Mouse (Mus musculus) myocyte (in vitro differentiated cells): ENCODE measurements around the gene Prkab1. TPM values are rescaled to one million over a fixed set of nuclear protein-coding genes. Genes with fewer than 3 reads are reported as not detected.

Experiments
- H3K27me3 ChIP-seq: one replicate; pipeline ENCODE4 v1.6.1; 2011; ENCODE audit not compliant: control insufficient read depth, insufficient read depth, insufficient read length
- H3K36me3 ChIP-seq: one replicate; pipeline ENCODE4 v1.6.1; 2011; ENCODE audit not compliant: control insufficient read depth, insufficient read depth
- H3K4me2 ChIP-seq: one replicate; pipeline ENCODE4 v1.6.1; 2011; ENCODE audit warnings: low read depth, control low read depth
- H3K4me3 ChIP-seq: one replicate; pipeline ENCODE4 v1.5.1; 2011; ENCODE audit warnings: mild to moderate bottlenecking, control low read depth, moderate library complexity
- H3K79me2 ChIP-seq: one replicate; pipeline ENCODE4 v1.6.1; 2011; ENCODE audit not compliant: control insufficient read depth, insufficient read depth
- H3ac ChIP-seq: one replicate; pipeline ENCODE4 v1.6.1; 2011; ENCODE audit not compliant: control insufficient read depth, insufficient read length
- CEBPB ChIP-seq: IDR thresholded peaks from 2 replicates; pipeline ENCODE4 v1.6.1; 2011; ENCODE audit warnings: mild to moderate bottlenecking, moderate library complexity; ENCODE audit not compliant: poor library complexity, insufficient read depth, severe bottlenecking
- E2F4 ChIP-seq: IDR thresholded peaks from one replicate; pipeline ENCODE4 v1.6.1; 2011; ENCODE audit warnings: mild to moderate bottlenecking, control low read depth, moderate library complexity; ENCODE audit not compliant: insufficient read depth
- MAX ChIP-seq: IDR thresholded peaks from one replicate; pipeline ENCODE4 v1.6.1; 2011; ENCODE audit warnings: low read depth, mild to moderate bottlenecking, control low read depth
- MYOD1 ChIP-seq, 3 experiments: IDR thresholded peaks; one replicate each; pipeline ENCODE4 v1.6.1; 2011; ENCODE audit warnings: control low read depth in 2 of 3, low read depth in 2 of 3, mild to moderate bottlenecking in 2 of 3, moderate library complexity in 1 of 3; ENCODE audit not compliant: insufficient read length in 2 of 3, control insufficient read depth in 1 of 3
- MYOG ChIP-seq, 3 experiments: IDR thresholded peaks; one replicate each; pipeline ENCODE4 v1.6.1; 2011; ENCODE audit warnings: control low read depth in 2 of 3, low read depth in 2 of 3, mild to moderate bottlenecking in 2 of 3; ENCODE audit not compliant: insufficient read length in 2 of 3, control insufficient read depth in 1 of 3, insufficient read depth in 1 of 3
- POLR2A ChIP-seq: IDR thresholded peaks from one replicate; pipeline ENCODE4 v1.6.1; 2011; ENCODE audit warnings: low read depth, mild to moderate bottlenecking, control low read depth, moderate library complexity; ENCODE audit not compliant: insufficient read length
- POLR2AphosphoS2 ChIP-seq: IDR thresholded peaks from one replicate; pipeline ENCODE4 v1.6.1; 2011; ENCODE audit warnings: low read depth, control low read depth; ENCODE audit not compliant: insufficient read length
- REST ChIP-seq: IDR thresholded peaks from one replicate; pipeline ENCODE4 v1.6.1; 2011; ENCODE audit warnings: mild to moderate bottlenecking, control low read depth, moderate library complexity; ENCODE audit not compliant: insufficient read depth, insufficient read length
- SRF ChIP-seq: IDR thresholded peaks from one replicate; pipeline ENCODE4 v1.6.1; 2011; ENCODE audit warnings: low read depth; ENCODE audit not compliant: control insufficient read depth, insufficient read length
- TCF12 ChIP-seq: IDR thresholded peaks from one replicate; pipeline ENCODE4 v1.6.1; 2011; ENCODE audit warnings: mild to moderate bottlenecking, control low read depth; ENCODE audit not compliant: poor library complexity, insufficient read depth, severe bottlenecking
- TCF3 ChIP-seq: IDR thresholded peaks from one replicate; pipeline ENCODE4 v1.6.1; 2011; ENCODE audit warnings: low read depth, control low read depth; ENCODE audit not compliant: insufficient read length
- USF1 ChIP-seq: IDR thresholded peaks from one replicate; pipeline ENCODE4 v1.6.1; 2011; ENCODE audit warnings: low read depth, mild to moderate bottlenecking, control low read depth, moderate library complexity
- polyA plus RNA-seq: library from polyadenylated mRNA; unstranded; fragments of >200 nt; fragmentation: generic; extraction: Trizol; gene quantifications from one replicate; pipeline ENCODE4 v1.2.1, GENCODE M21; 2012; ENCODE audit warnings: missing spikeins

Prkab1 gene
- 32.2 TPM for polyA plus RNA-seq

DNA sequence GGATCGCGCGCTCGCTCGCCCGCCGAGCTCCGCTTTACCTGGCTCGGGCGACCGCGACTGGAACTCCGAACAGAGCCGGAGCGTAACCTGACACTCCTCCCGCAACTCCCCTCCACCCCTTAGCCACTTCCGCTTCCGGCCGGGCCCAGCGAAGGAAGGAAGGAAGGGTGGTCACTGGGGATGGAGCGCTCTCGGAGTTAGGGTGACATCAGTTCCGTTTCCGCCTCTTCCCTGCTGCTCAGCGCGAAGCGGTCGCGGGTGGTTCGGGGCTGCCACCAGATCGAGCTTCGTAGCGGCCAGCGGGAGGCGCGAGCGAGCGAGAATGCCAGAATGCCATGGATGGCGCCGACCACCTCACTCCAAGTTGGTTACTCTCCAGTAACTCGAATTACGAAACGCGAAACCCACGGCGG lies at the start of gene Prkab1:
Gene Prkab1, minus strand, starts transcription at position 182 of the 413 bp plus-strand sequence.
- Histone ChIP-seq H3K4me3 (peak within 1 kb of the TSS; percentile 71), H3ac (peak within 1 kb of the TSS; percentile 19), H3K36me3 (peaks cover 11% of the 10 kb centered on the region), H3K4me2 (peak within 1 kb of the TSS; percentile 91), H3K79me2 (peaks cover 23% of the 10 kb centered on the region), H3K27me3 (no peaks in the 10 kb centered on the region)
- TF ChIP-seq CEBPB (no peak), TCF12 (no peak), MYOG (IDR thresholded peaks at IDR 0.05; ENCODE audit: control insufficient read depth in 1 of 3, insufficient read depth in 1 of 3, insufficient read length in 2 of 3, low read depth in 2 of 3) (no peak), TCF3 (no peak), MAX (no peak), MYOD1 (IDR thresholded peaks at IDR 0.05; ENCODE audit: control insufficient read depth in 1 of 3, insufficient read length in 2 of 3, low read depth in 2 of 3) (no peak), POLR2AphosphoS2 (peak; percentile 88), SRF (no peak), E2F4 (no peak), REST (no peak), POLR2A (peak; percentile 89)

DNA sequence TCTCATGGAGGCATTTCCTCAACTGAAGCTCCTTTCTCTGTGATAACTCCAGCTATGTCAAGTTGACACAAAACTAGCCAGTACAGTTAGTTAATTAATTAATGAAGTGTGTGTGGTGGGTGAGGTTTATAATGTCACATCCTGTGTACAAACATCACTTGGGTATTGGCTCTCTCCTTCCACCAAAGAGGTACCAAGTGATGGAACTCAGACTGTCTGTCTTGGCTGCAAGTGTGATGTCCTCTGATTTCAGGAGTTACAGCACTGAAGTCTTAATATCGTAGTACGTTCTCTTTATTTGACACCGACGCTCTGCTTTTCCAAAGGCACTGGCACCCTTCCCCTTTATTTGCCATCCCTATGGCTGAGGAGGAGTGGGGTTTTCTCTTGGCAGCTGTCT lies 45.3 kb upstream of the Prkab1 start:
- no peak for TF ChIP-seq TCF3
- TF ChIP-seq SRF: no peak
- no peak for TF ChIP-seq MYOD1 (IDR thresholded peaks at IDR 0.05; ENCODE audit: control insufficient read depth in 1 of 3, insufficient read length in 2 of 3, low read depth in 2 of 3)
- no peak for TF ChIP-seq CEBPB
- no peak for TF ChIP-seq TCF12
- no peak for TF ChIP-seq POLR2AphosphoS2
- TF ChIP-seq POLR2A: no peak
- no peak for TF ChIP-seq MAX
- TF ChIP-seq USF1: no peak
- no peak for TF ChIP-seq REST
- TF ChIP-seq E2F4: no peak
- TF ChIP-seq MYOG (IDR thresholded peaks at IDR 0.05; ENCODE audit: control insufficient read depth in 1 of 3, insufficient read depth in 1 of 3, insufficient read length in 2 of 3, low read depth in 2 of 3): no peak
- H3ac ChIP-seq: no peak overlapping the region
- H3K4me3 ChIP-seq: no peak overlapping the region
- H3K4me2 ChIP-seq: no peak overlapping the region
- no peaks in the 10 kb centered on the region for H3K36me3 ChIP-seq
- H3K27me3 ChIP-seq: peaks cover 12% of the 10 kb centered on the region
- no peaks in the 10 kb centered on the region for H3K79me2 ChIP-seq

DNA sequence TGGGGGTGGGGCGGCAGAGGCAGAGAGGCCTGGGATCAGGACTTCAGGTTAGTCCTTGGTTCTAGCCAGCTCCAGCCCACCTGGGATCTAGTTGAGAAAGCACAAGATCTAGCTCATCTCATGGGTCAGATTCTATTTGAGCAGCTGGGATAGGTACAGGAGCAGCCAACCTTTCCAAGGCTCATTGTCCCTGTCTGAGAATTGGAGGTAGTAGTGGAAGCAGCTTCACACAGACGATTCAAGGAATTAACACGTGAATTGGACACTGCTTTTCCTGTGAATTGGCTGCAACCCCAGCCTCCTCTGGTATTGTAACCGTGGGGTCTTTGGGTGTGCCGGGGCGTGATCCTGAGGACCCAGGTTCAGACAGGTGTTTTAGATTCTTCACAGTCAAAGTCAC lies 28.5 kb upstream of the Prkab1 start:
- TF ChIP-seq SRF: no peak
- TF ChIP-seq POLR2AphosphoS2: no peak
- no peak for TF ChIP-seq TCF3
- TF ChIP-seq MAX: no peak
- no peak for TF ChIP-seq CEBPB
- H3K79me2 ChIP-seq: no peaks in the 10 kb centered on the region
- H3K36me3 ChIP-seq: no peaks in the 10 kb centered on the region
- no peak overlapping the region for H3K4me3 ChIP-seq
- no peak overlapping the region for H3ac ChIP-seq
- no peak overlapping the region for H3K4me2 ChIP-seq
- peaks cover 26% of the 10 kb centered on the region for H3K27me3 ChIP-seq

DNA sequence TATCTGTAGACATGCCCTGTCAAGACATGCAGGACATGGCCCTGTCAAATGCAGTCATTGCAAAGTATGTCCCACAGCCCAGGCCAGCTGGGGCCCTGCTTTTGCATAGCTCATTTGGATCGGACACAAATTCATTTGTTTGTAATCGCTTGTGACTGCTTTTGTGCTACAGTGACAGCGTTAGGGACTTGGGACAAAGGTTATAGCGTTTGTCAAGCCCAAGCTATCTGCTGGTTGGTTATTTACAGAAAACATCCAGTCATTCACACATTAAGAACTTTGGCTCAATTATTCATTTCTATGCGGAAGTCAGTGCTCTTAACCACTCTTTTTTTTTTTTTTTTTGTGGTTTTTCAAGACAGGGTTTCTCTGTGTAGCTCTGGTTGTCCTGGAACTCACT lies 27.9 kb upstream of the Prkab1 start:
- Histone ChIP-seq H3K79me2 (no peaks in the 10 kb centered on the region), H3K27me3 (peaks cover 22% of the 10 kb centered on the region), H3ac (no peak overlapping the region), H3K36me3 (no peaks in the 10 kb centered on the region), H3K4me2 (no peak overlapping the region), H3K4me3 (no peak overlapping the region)
- TF ChIP-seq SRF: no peak
- no peak for TF ChIP-seq MYOG (IDR thresholded peaks at IDR 0.05; ENCODE audit: control insufficient read depth in 1 of 3, insufficient read depth in 1 of 3, insufficient read length in 2 of 3, low read depth in 2 of 3)
- TF ChIP-seq CEBPB: no peak
- no peak for TF ChIP-seq E2F4
- no peak for TF ChIP-seq REST
- no peak for TF ChIP-seq USF1
- no peak for TF ChIP-seq TCF3
- TF ChIP-seq MAX: no peak
- TF ChIP-seq POLR2AphosphoS2: no peak
- no peak for TF ChIP-seq TCF12
- TF ChIP-seq POLR2A: no peak
- no peak for TF ChIP-seq MYOD1 (IDR thresholded peaks at IDR 0.05; ENCODE audit: control insufficient read depth in 1 of 3, insufficient read length in 2 of 3, low read depth in 2 of 3)

DNA sequence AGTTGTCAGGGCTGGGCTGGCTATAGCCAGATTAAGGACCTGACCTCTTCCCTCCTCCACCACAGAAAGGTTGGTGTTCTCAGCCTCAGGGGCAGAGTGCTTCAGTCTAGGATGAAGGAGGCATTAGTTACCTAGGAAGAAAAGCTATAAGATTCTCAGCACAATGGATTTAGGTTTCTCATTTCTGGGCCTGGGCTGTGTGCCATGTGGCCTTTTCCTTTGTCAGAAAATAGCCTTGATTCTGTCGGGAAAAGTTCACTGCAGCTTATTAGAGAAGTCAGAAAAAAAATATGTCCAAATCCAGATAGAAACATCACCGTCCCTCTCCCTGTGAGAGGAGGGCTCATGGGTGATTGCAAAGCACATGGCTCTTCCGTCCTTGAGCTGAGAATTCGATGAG lies 25.5 kb upstream of the Prkab1 start:
- Histone ChIP-seq H3K4me3 (no peak overlapping the region), H3K4me2 (no peak overlapping the region), H3K36me3 (no peaks in the 10 kb centered on the region), H3K27me3 (peaks cover 22% of the 10 kb centered on the region), H3ac (no peak overlapping the region), H3K79me2 (no peaks in the 10 kb centered on the region)
- TF ChIP-seq REST (no peak), MAX (no peak), POLR2AphosphoS2 (no peak), CEBPB (no peak), TCF12 (no peak), E2F4 (no peak), USF1 (no peak), MYOG (IDR thresholded peaks at IDR 0.05; ENCODE audit: control insufficient read depth in 1 of 3, insufficient read depth in 1 of 3, insufficient read length in 2 of 3, low read depth in 2 of 3) (no peak)
